Mouse (Mus musculus) left cerebral cortex, postnatal 14 days (tissue): ENCODE results near the gene Pdx1. TPM values are rescaled to one million over a fixed set of nuclear protein-coding genes. Genes with fewer than 3 reads are reported as not detected.

Source experiments
- DNase-seq, 2 experiments: peaks; one replicate each; pipeline ENCODE4 v3.0.0; 2021 to 2022; ENCODE audit warnings: low spot score in 2 of 2, mixed read lengths in 1 of 2
- intact Hi-C: fragments of 180-260 bp; cut with DNase I; formaldehyde crosslinking; loops from one replicate; pipeline ENCODE4 v1.15.1; 2025
- long read RNA-seq, 2 experiments: library from polyadenylated mRNA; stranded (forward); transcript quantifications; one replicate each; pipeline ENCODE4 v2.0.0; 2021
- total RNA-seq, 2 experiments: library from RNA; stranded (reverse); gene quantifications; 2 replicates each; pipeline ENCODE4 v1.2.3; 2021

Gene Pdx1
- total RNA-seq = not detected
- long read RNA-seq, experiment 1 = 0 reads
- long read RNA-seq, experiment 2 = 0 reads

- DNase-seq = no peak
- intact Hi-C loops = loop anchor here (5.0 to 10.0 kb wide), 3 partner anchors 42 to 455 kb away; partner anchors contain the start of genes Flt1 and Gsx1
Observed at GRCm38 (mm10) chr5:147269926-147270672, at the start of gene Pdx1. Pdx1 (plus strand) TSS chr5:147269959.

- DNase-seq = peak; percentile 74 to 81
- intact Hi-C loops = loop anchor here (1.0 to 2.0 kb wide), 3 partner anchors 245 to 313 kb away; no protein-coding TSS in a partner anchor
Observed at GRCm38 (mm10) chr5:147227354-147228112, 42.2 kb upstream of the Pdx1 start.

- no peak for DNase-seq
- intact Hi-C loops = no loop called here
Observed at GRCm38 (mm10) chr5:147235406-147236309, 34.1 kb upstream of the Pdx1 start.

GRCm38 (mm10) chr5:147243908-147244307, 25.9 kb upstream of the Pdx1 start:
- no peak for DNase-seq
- intact Hi-C loops = no loop called here

- DNase-seq = no peak
- intact Hi-C loops = no loop called here
Observed at GRCm38 (mm10) chr5:147260189-147260588, 9.6 kb upstream of the Pdx1 start.

- no peak for DNase-seq
- intact Hi-C loops = no loop called here
Observed at GRCm38 (mm10) chr5:147260778-147261177, 9.0 kb upstream of the Pdx1 start.

GRCm38 (mm10) chr5:147261899-147262541, 7.7 kb upstream of the Pdx1 start:
- DNase-seq = no peak
- intact Hi-C loops = no loop called here

GRCm38 (mm10) chr5:147263945-147264344, 5.8 kb upstream of the Pdx1 start:
- intact Hi-C loops = no loop called here
- DNase-seq = no peak

GRCm38 (mm10) chr5:147267434-147267833, 2.3 kb upstream of the Pdx1 start:
- intact Hi-C loops = no loop called here
- no peak for DNase-seq

GRCm38 (mm10) chr5:147268728-147269127, 1.0 kb upstream of the Pdx1 start:
- no peak for DNase-seq
- intact Hi-C loops = no loop called here

GRCm38 (mm10) chr5:147269371-147269770, 388 bp upstream of the Pdx1 start:
- intact Hi-C loops = no loop called here
- DNase-seq = no peak

GRCm38 (mm10) chr5:147270673-147271655, 1.2 kb downstream of the Pdx1 start:
- intact Hi-C loops = loop anchor here (5.0 to 10.0 kb wide), 3 partner anchors 41 to 454 kb away; partner anchors contain the start of genes Flt1 and Gsx1
- DNase-seq = no peak

- intact Hi-C loops = loop anchor here (5.0 to 10.0 kb wide), 3 partner anchors 40 to 453 kb away; partner anchors contain the start of genes Flt1 and Gsx1
- no peak for DNase-seq
Observed at GRCm38 (mm10) chr5:147272046-147272807, 2.5 kb downstream of the Pdx1 start.

GRCm38 (mm10) chr5:147272808-147273345, 3.1 kb downstream of the Pdx1 start:
- intact Hi-C loops = loop anchor here (5.0 to 10.0 kb wide), 3 partner anchors 39 to 452 kb away; partner anchors contain the start of genes Flt1 and Gsx1

GRCm38 (mm10) chr5:147274174-147275141, 4.7 kb downstream of the Pdx1 start:
- no peak for DNase-seq
- intact Hi-C loops = loop anchor here (5.0 to 10.0 kb wide), 3 partner anchors 38 to 450 kb away; partner anchors contain the start of genes Flt1 and Gsx1

More at GRCm38 (mm10) chr5:147272808-147273345, 3.1 kb downstream of the Pdx1 start:
- DNase-seq = no peak
